Mouse (Mus musculus) CH12.LX (cell line): Measurements from ENCODE around the gene Macf1. TPM values are rescaled to one million over a fixed set of nuclear protein-coding genes. Genes with fewer than 3 reads are reported as not detected.

Experiments
- DNase-seq: peaks from one replicate; pipeline ENCODE4 v3.0.0-alpha.2; 2013; ENCODE audit errors: extremely low read depth
- H3K27ac ChIP-seq: 2 replicates; pipeline ENCODE4 v1.5.1; 2012; ENCODE audit warnings: low read depth, mild to moderate bottlenecking, control low read depth, moderate library complexity; ENCODE audit not compliant: insufficient read depth
- H3K27me3 ChIP-seq: replicated peaks from 2 replicates; pipeline ENCODE3; 2012; ENCODE audit warnings: inconsistent platforms
- H3K36me3 ChIP-seq, 2 experiments: replicated peaks in 1 of 2; 2 replicates each; pipeline versions ENCODE3 to v1.6.1; 2012; ENCODE audit warnings: inconsistent platforms in 1 of 2, low read length in 1 of 2, mild to moderate bottlenecking in 1 of 2, mixed read lengths in 1 of 2, moderate library complexity in 1 of 2; ENCODE audit not compliant: control insufficient read depth in 1 of 2, insufficient read depth in 1 of 2
- H3K4me1 ChIP-seq, 2 experiments: 2 replicates each; pipeline ENCODE4 v1.6.1; 2012; ENCODE audit warnings: inconsistent platforms in 1 of 2, moderate library complexity in 1 of 2; ENCODE audit not compliant: insufficient read depth in 2 of 2, control insufficient read depth in 1 of 2
- H3K4me2 ChIP-seq: 2 replicates; pipeline ENCODE4 v1.6.1; 2012; ENCODE audit warnings: low read depth, mild to moderate bottlenecking, control low read depth; ENCODE audit not compliant: poor library complexity, insufficient read depth, severe bottlenecking
- H3K4me3 ChIP-seq, 3 experiments: fragments of 150-350 bp in 1 of 3; sonication (generic) in 1 of 3; replicated peaks in 1 of 3; 2 replicates each; pipeline versions ENCODE3 to v1.5.1; 2011 to 2012; ENCODE audit warnings: low read depth in 2 of 3, low read length in 2 of 3, mild to moderate bottlenecking in 2 of 3, moderate library complexity in 2 of 3, control low read depth in 1 of 3, improper control_type of control experiment in 1 of 3, inconsistent platforms in 1 of 3, mixed read lengths in 1 of 3; ENCODE audit not compliant: poor library complexity in 1 of 3
- H3K79me2 ChIP-seq: replicated peaks from 2 replicates; pipeline ENCODE4 v1.6.1; 2012; ENCODE audit warnings: mild to moderate bottlenecking, moderate library complexity; ENCODE audit not compliant: control insufficient read depth, poor library complexity, insufficient read depth, severe bottlenecking; ENCODE audit errors: extremely low read depth
- H3K9ac ChIP-seq: 2 replicates; pipeline ENCODE4 v1.6.1; 2012; ENCODE audit warnings: low read depth, mild to moderate bottlenecking, control low read depth, moderate library complexity; ENCODE audit not compliant: insufficient read depth
- H3K9me3 ChIP-seq: replicated peaks from 2 replicates; pipeline ENCODE3; 2012; ENCODE audit warnings: low read length, inconsistent platforms, mixed read lengths
- BHLHE40 ChIP-seq: IDR thresholded peaks from 2 replicates; pipeline ENCODE4 v1.6.1; 2011; ENCODE audit warnings: mild to moderate bottlenecking, low read depth, low read length, improper control_type of control experiment
- CHD1 ChIP-seq: IDR thresholded peaks from 2 replicates; pipeline ENCODE4 v1.6.1; 2012; ENCODE audit warnings: low read depth, low read length, improper control_type of control experiment, inconsistent platforms
- CHD2 ChIP-seq: IDR thresholded peaks from 2 replicates; pipeline ENCODE4 v1.6.1; 2011; ENCODE audit warnings: low read length, improper control_type of control experiment
- E2F4 ChIP-seq: IDR thresholded peaks from 2 replicates; pipeline ENCODE4 v1.6.1; 2011; ENCODE audit warnings: low read depth, low read length, improper control_type of control experiment; ENCODE audit not compliant: insufficient replicate concordance
- EP300 ChIP-seq: IDR thresholded peaks from 2 replicates; pipeline ENCODE4 v1.6.1; 2011; ENCODE audit warnings: low read length, improper control_type of control experiment
- GABPA ChIP-seq: IDR thresholded peaks from 2 replicates; pipeline ENCODE4 v1.6.1; 2012; ENCODE audit warnings: low read depth, low read length, improper control_type of control experiment, inconsistent platforms; ENCODE audit not compliant: insufficient replicate concordance
- HCFC1 ChIP-seq: IDR thresholded peaks from 2 replicates; pipeline ENCODE4 v1.6.1; 2012; ENCODE audit warnings: low read depth, mild to moderate bottlenecking, inconsistent platforms, low read length, improper control_type of control experiment
- IRF4 ChIP-seq: IDR thresholded peaks from 2 replicates; pipeline ENCODE4 v1.6.1; 2014; ENCODE audit warnings: low read depth, mild to moderate bottlenecking, inconsistent platforms, low read length, improper control_type of control experiment
- JUN ChIP-seq: IDR thresholded peaks from 2 replicates; pipeline ENCODE4 v1.6.1; 2011; ENCODE audit warnings: low read depth, mild to moderate bottlenecking, low read length, improper control_type of control experiment, moderate library complexity; ENCODE audit not compliant: insufficient read depth
- KAT2A ChIP-seq: IDR thresholded peaks from 2 replicates; pipeline ENCODE4 v1.6.1; 2012; ENCODE audit warnings: low read length, improper control_type of control experiment, inconsistent platforms; ENCODE audit not compliant: insufficient replicate concordance
- MAFK ChIP-seq: IDR thresholded peaks from 2 replicates; pipeline ENCODE4 v1.6.1; 2011; ENCODE audit warnings: low read length, improper control_type of control experiment; ENCODE audit not compliant: insufficient replicate concordance
- MAZ ChIP-seq: IDR thresholded peaks from 2 replicates; pipeline ENCODE4 v1.6.1; 2012; ENCODE audit warnings: low read depth, mild to moderate bottlenecking, inconsistent platforms, low read length, improper control_type of control experiment, moderate library complexity
- MXI1 ChIP-seq: IDR thresholded peaks from 2 replicates; pipeline ENCODE4 v1.6.1; 2011; ENCODE audit warnings: mild to moderate bottlenecking, low read depth, low read length, improper control_type of control experiment
- MYC ChIP-seq: IDR thresholded peaks from 2 replicates; pipeline ENCODE4 v1.6.1; 2011; ENCODE audit warnings: low read depth, mild to moderate bottlenecking, improper control_type of control experiment, low read length
- NELFE ChIP-seq: IDR thresholded peaks from 2 replicates; pipeline ENCODE4 v1.6.1; 2011; ENCODE audit warnings: low read depth, low read length, improper control_type of control experiment
- NRF1 ChIP-seq: IDR thresholded peaks from 2 replicates; pipeline ENCODE4 v1.6.1; 2014; ENCODE audit warnings: low read depth, mild to moderate bottlenecking, inconsistent platforms, low read length, improper control_type of control experiment, moderate library complexity
- POLR2A ChIP-seq: IDR thresholded peaks from 2 replicates; pipeline ENCODE4 v1.6.1; 2011; ENCODE audit warnings: low read depth, mild to moderate bottlenecking, improper control_type of control experiment, low read length
- RAD21 ChIP-seq: IDR thresholded peaks from 2 replicates; pipeline ENCODE4 v1.6.1; 2011; ENCODE audit warnings: low read depth, mild to moderate bottlenecking, low read length, improper control_type of control experiment, moderate library complexity
- RCOR1 ChIP-seq: conservative IDR thresholded peaks from 2 replicates; pipeline ENCODE4 v1.6.1; 2012; ENCODE audit warnings: low read depth, mild to moderate bottlenecking, inconsistent platforms, low read length, improper control_type of control experiment
- SIN3A ChIP-seq: IDR thresholded peaks from 2 replicates; pipeline ENCODE4 v1.6.1; 2012; ENCODE audit warnings: low read length, improper control_type of control experiment, inconsistent platforms
- TCF12 ChIP-seq: IDR thresholded peaks from 2 replicates; pipeline ENCODE4 v1.6.1; 2014; ENCODE audit warnings: low read depth, mild to moderate bottlenecking, inconsistent platforms, low read length, improper control_type of control experiment
- UBTF ChIP-seq: IDR thresholded peaks from 2 replicates; pipeline ENCODE4 v1.6.1; 2012; ENCODE audit warnings: low read depth, mild to moderate bottlenecking, inconsistent platforms, low read length, improper control_type of control experiment, moderate library complexity
- USF1 ChIP-seq: IDR thresholded peaks from 2 replicates; pipeline ENCODE4 v1.6.1; 2014; ENCODE audit warnings: low read depth, mild to moderate bottlenecking, inconsistent platforms, low read length, improper control_type of control experiment
- USF2 ChIP-seq: conservative IDR thresholded peaks from 2 replicates; pipeline ENCODE4 v1.6.1; 2011; ENCODE audit warnings: low read depth, low read length, improper control_type of control experiment
- ZC3H11A ChIP-seq: IDR thresholded peaks from 2 replicates; pipeline ENCODE4 v1.6.1; 2012; ENCODE audit warnings: low read depth, mild to moderate bottlenecking, inconsistent platforms, low read length, improper control_type of control experiment
- ZMIZ1 ChIP-seq: IDR thresholded peaks from 2 replicates; pipeline ENCODE4 v1.6.1; 2012; ENCODE audit warnings: low read depth, mild to moderate bottlenecking, inconsistent platforms, low read length, improper control_type of control experiment
- ZNF384 ChIP-seq: IDR thresholded peaks from 2 replicates; pipeline ENCODE4 v1.6.1; 2012; ENCODE audit warnings: low read depth, low read length, improper control_type of control experiment, inconsistent platforms
- dilution Hi-C: fragments of 300-500 bp; cut with MboI; formaldehyde crosslinking; loops from 2 replicates; pipeline ENCODE4 v1.14.3; 2020; ENCODE audit warnings: low sequenced_read_pairs; ENCODE audit not compliant: extremely low pct_unique_long_range_greater_than_20kb, extremely low pct_ligation_motif_present
- in situ Hi-C: fragments of 300-500 bp; cut with MboI; formaldehyde crosslinking; loops from 3 replicates; pipeline ENCODE4 v1.14.3; 2019; ENCODE audit warnings: low sequenced_read_pairs, low pct_ligation_motif_present, low pct_unique_long_range_greater_than_20kb, mixed read lengths
- polyA plus RNA-seq: library from polyadenylated mRNA; unstranded; fragments of >175 nt; gene quantifications from 2 replicates; pipeline ENCODE4 v1.2.1, GENCODE M21; 2012; ENCODE audit warnings: low read depth; ENCODE audit not compliant: insufficient read length
- total RNA-seq, 2 experiments: library from RNA; depleted of rRNA; stranded (reverse); fragments of 300-350 nt in 1 of 2; fragments of >200 nt in 1 of 2; gene quantifications; 2 replicates each; pipeline ENCODE4 v1.2.3; 2012 to 2014

Gene Macf1
- total and polyA plus RNA-seq, 3 experiments, result 63.3 to 93.3 (median 77.8) TPM

GRCm38 (mm10) chr4:123721761-123722160 lies 37.6 kb upstream of the Macf1 start:
- DNase-seq, result no peak
- dilution Hi-C loops (no loop called here), in situ Hi-C loops (no loop called here)
- H3K9me3 ChIP-seq, result no peaks in the 10 kb centered on the region
- H3K79me2 ChIP-seq, result peaks cover 8% of the 10 kb centered on the region
- no peak overlapping the region for H3K4me3 ChIP-seq
- H3K4me1 ChIP-seq, result peaks cover 0 to 7% of the 10 kb centered on the region in 2 experiments; a peak in 2 of 4 replicates
- no peak overlapping the region for H3K4me2 ChIP-seq
- H3K36me3 ChIP-seq, result no peaks in the 10 kb centered on the region
- no peak overlapping the region for H3K9ac ChIP-seq
- no peaks in the 10 kb centered on the region for H3K27me3 ChIP-seq
- TF ChIP-seq UBTF (no peak), HCFC1 (no peak), GABPA (no peak), RCOR1 (no peak), IRF4 (no peak), NRF1 (no peak), JUN (no peak), MAFK (no peak), MXI1 (no peak), CHD1 (no peak), MYC (no peak), POLR2A (no peak), CHD2 (no peak), NELFE (no peak), EP300 (no peak), SIN3A (no peak), ZC3H11A (no peak), ZNF384 (no peak)
- H3K27ac ChIP-seq, result no peak overlapping the region

DNA sequence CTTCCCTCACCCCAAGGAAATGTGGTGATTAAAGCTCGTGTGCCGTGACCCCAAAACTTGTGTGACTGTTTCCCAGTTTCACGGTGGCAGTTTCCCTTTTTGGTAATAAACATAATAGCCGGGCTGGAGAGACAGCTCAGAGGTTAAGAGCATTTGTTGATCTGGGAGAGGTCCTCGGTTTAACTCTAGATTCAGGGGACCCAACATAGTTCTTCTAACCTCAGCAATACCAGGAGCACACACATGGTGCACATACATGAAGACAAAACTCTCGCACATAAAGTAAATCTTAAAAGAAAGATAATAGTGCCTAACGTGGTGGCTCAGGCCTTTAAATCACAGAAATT lies 34.2 kb upstream of the Macf1 start:
- H3K4me2 ChIP-seq, result peak overlapping the region; percentile 91
- DNase-seq, result no peak
- H3K36me3 ChIP-seq, result peaks cover 19 to 20% of the 10 kb centered on the region in 2 experiments
- peaks cover 0 to 11% of the 10 kb centered on the region in 2 experiments; a peak in 2 of 4 replicates for H3K4me1 ChIP-seq
- dilution Hi-C loops (no loop called here), in situ Hi-C loops (no loop called here)
- no peaks in the 10 kb centered on the region for H3K27me3 ChIP-seq
- H3K27ac ChIP-seq, result peak overlapping the region; percentile 30; the same call in 1 of the 2 replicates
- H3K79me2 ChIP-seq, result peaks cover 11% of the 10 kb centered on the region
- peak overlapping the region; percentile 76 for H3K9ac ChIP-seq
- H3K4me3 ChIP-seq, result peak overlapping the region; percentile 50 to 83 (median 72)
- no peak for TF ChIP-seq MAZ
- TF ChIP-seq UBTF, result no peak
- no peak for TF ChIP-seq NELFE
- TF ChIP-seq BHLHE40, result no peak
- TF ChIP-seq USF2, result no peak
- TF ChIP-seq RAD21, result no peak
- TF ChIP-seq CHD2, result no peak
- no peak for TF ChIP-seq MYC
- no peak for TF ChIP-seq JUN
- no peak for TF ChIP-seq GABPA
- no peak for TF ChIP-seq TCF12
- no peak for TF ChIP-seq KAT2A
- no peak; the same call in 1 of the 2 replicates for TF ChIP-seq MXI1
- TF ChIP-seq ZC3H11A, result no peak
- no peak for TF ChIP-seq E2F4
- TF ChIP-seq USF1, result no peak
- no peak for TF ChIP-seq CHD1
- TF ChIP-seq EP300, result no peak
- TF ChIP-seq ZMIZ1, result no peak
- no peaks in the 10 kb centered on the region for H3K9me3 ChIP-seq
